Mouse (Mus musculus): ENCODE measurements at regions not wholly inside any gene's neighbourhood (a gene's known extent, or its start where the extent isn't known, plus 50 kb on each side); places are given as distances from the start of the nearest gene placed in this dataset.
A peak's percentile ranks its signal among the peaks of the same experiment; 100 is the strongest.

- DNase-seq = no peak
- 74% methylated on average over 3 of the region's 3 CpGs for WGBS
- TF ChIP-seq CTCF (IDR thresholded peaks at IDR 0.05; ENCODE audit: insufficient read depth, low read length) (no peak), POLR2A (IDR thresholded peaks at IDR 0.05; ENCODE audit: borderline replicate concordance, extremely low read depth, low read depth, low read length) (no peak)
- H3K4me1 ChIP-seq (ENCODE audit: control insufficient read depth, insufficient read depth, low read length) = no peaks in the 10 kb centered on the region
- no peak overlapping the region for H3K4me3 ChIP-seq (replicated peaks; ENCODE audit: extremely low read depth, low read depth, low read length)
Observed at GRCm38 (mm10) chr12:14415543-14416181, 263.8 kb upstream of the Fam84a start.

DNA sequence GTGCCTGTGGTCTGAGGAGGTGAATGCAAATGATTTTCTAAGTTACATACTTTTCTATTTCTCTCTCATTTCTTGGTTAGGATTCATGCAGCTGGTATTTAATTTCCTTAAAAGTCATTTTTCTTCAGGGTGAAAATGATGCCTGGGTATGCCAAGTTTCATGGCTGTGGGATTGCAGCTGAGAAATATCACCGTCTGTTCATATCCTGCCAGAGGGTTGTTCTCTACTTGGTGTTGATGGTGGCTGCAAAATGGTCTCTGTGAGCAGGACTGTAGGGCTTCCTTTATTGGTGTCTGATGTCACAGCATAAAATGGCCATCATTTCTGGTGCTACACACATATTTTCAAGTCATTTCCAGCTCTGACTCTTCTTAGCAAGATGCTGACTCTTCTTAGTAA, 259.2 kb upstream of the Fam84a start:
- H3K4me3 ChIP-seq (replicated peaks; ENCODE audit: extremely low read depth, low read depth, low read length) = no peak overlapping the region
- WGBS = 76% methylated on average over 1 of the region's 1 CpGs
- no peaks in the 10 kb centered on the region for H3K4me1 ChIP-seq (ENCODE audit: control insufficient read depth, insufficient read depth, low read length)
- no peak for DNase-seq
- TF ChIP-seq POLR2A (IDR thresholded peaks at IDR 0.05; ENCODE audit: borderline replicate concordance, extremely low read depth, low read depth, low read length) (no peak), CTCF (IDR thresholded peaks at IDR 0.05; ENCODE audit: insufficient read depth, low read length) (no peak)

DNA sequence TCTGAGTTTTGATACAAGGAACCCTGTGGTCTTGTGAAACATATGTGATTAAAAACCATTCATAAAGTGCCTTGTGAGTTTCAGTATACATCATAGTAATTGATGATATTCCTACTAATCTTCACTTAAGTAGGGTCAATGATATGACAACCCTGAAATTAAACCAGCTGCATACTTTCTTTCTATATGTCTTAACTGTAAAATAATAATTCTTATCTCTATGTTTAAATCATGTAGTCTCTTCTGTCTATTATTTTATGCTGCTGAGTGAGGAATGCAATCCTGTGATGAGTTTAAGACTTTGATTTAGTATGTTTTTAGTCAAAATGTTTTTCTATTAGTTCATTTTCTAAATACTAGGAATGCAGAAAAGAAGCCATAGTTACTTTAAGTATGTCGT, 253.9 kb upstream of the Fam84a start:
- DNase-seq = no peak

DNA sequence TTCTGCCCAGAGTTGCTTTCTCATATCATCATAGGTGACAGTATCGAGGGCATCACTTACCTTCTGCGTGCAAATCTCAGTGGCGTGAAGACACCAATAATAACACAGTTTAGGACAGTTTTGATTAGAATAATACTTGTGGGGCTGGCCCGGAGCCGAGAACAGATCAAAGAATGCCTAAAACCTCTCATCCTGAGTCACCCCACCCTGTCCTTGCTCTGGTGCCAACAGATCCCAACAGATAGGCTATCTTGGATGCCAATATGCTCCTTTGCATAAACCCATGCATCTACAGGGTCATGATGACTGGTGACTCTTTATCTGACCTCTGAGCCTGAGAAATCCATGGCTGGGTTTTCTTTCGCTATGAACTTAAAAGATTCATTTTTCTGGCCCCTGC, 224.4 kb upstream of the Fam84a start:
- no peak for TF ChIP-seq POLR2A (IDR thresholded peaks at IDR 0.05; ENCODE audit: borderline replicate concordance, extremely low read depth, low read depth, low read length)
- no peak for TF ChIP-seq CTCF (IDR thresholded peaks at IDR 0.05; ENCODE audit: insufficient read depth, low read length)
- Histone ChIP-seq H3K4me1 (ENCODE audit: control insufficient read depth, insufficient read depth, low read length) (no peaks in the 10 kb centered on the region), H3K4me3 (replicated peaks; ENCODE audit: extremely low read depth, low read depth, low read length) (no peak overlapping the region)
- WGBS = 77% methylated on average over 6 of the region's 6 CpGs
- no peak for DNase-seq

More for the DNA sequence above, 253.9 kb upstream of the Fam84a start:
- H3K4me1 ChIP-seq (ENCODE audit: control insufficient read depth, insufficient read depth, low read length) = no peaks in the 10 kb centered on the region
- no peak overlapping the region for H3K4me3 ChIP-seq (replicated peaks; ENCODE audit: extremely low read depth, low read depth, low read length)
- TF ChIP-seq POLR2A (IDR thresholded peaks at IDR 0.05; ENCODE audit: borderline replicate concordance, extremely low read depth, low read depth, low read length) (no peak), CTCF (IDR thresholded peaks at IDR 0.05; ENCODE audit: insufficient read depth, low read length) (no peak)
- 73% methylated on average over 1 of the region's 1 CpGs for WGBS

DNA sequence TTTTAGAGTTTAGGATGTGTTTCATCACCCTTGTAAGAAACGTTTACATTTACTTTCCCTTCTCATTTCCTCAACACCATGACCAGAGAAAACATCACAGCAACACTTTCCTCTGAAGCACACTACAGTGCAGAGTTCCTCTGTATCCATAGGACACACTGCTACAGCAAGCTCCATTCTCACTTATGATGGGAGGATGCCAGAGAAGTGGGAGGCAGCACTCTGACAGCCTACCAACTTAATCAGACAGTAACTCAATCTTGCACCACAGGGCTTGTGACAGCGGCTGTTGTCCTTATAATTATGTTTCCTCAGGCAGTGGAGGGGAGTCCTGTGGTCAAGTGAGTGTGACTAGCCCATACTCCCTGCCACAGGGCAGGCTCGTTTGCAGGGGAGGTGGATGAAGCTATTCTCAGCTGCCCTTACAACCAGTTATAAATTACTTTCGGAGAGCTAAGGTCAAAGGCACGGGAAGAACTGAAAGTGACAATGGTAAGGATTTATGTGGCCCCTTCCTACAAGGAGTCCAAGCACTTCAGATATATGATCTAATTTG, 186.5 kb upstream of the Fam84a start:
- Histone ChIP-seq H3K4me1 (ENCODE audit: control insufficient read depth, insufficient read depth, low read length) (no peaks in the 10 kb centered on the region), H3K4me3 (replicated peaks; ENCODE audit: extremely low read depth, low read depth, low read length) (no peak overlapping the region)
- WGBS = 37% methylated on average over 5 of the region's 5 CpGs
- no peak for DNase-seq
- TF ChIP-seq CTCF (IDR thresholded peaks at IDR 0.05; ENCODE audit: insufficient read depth, low read length) (no peak), POLR2A (IDR thresholded peaks at IDR 0.05; ENCODE audit: borderline replicate concordance, extremely low read depth, low read depth, low read length) (no peak)

GRCm38 (mm10) chr12:14337813-14338212, 186.0 kb upstream of the Fam84a start:
- DNase-seq = no peak
- H3K4me3 ChIP-seq (replicated peaks; ENCODE audit: extremely low read depth, low read depth, low read length) = no peak overlapping the region
- 74% methylated on average over 3 of the region's 3 CpGs for WGBS
- TF ChIP-seq CTCF (IDR thresholded peaks at IDR 0.05; ENCODE audit: insufficient read depth, low read length) (no peak), POLR2A (IDR thresholded peaks at IDR 0.05; ENCODE audit: borderline replicate concordance, extremely low read depth, low read depth, low read length) (no peak)
- no peaks in the 10 kb centered on the region for H3K4me1 ChIP-seq (ENCODE audit: control insufficient read depth, insufficient read depth, low read length)

- H3K4me1 ChIP-seq (ENCODE audit: control insufficient read depth, insufficient read depth, low read length) = no peaks in the 10 kb centered on the region
- TF ChIP-seq CTCF (IDR thresholded peaks at IDR 0.05; ENCODE audit: insufficient read depth, low read length) (no peak), POLR2A (IDR thresholded peaks at IDR 0.05; ENCODE audit: borderline replicate concordance, extremely low read depth, low read depth, low read length) (no peak)
- 72% methylated on average over 3 of the region's 3 CpGs for WGBS
- no peak overlapping the region for H3K4me3 ChIP-seq (replicated peaks; ENCODE audit: extremely low read depth, low read depth, low read length)
- no peak for DNase-seq
Observed at GRCm38 (mm10) chr12:14318693-14319092, 166.8 kb upstream of the Fam84a start.

- WGBS = 42% methylated on average over 2 of the region's 2 CpGs
- Histone ChIP-seq H3K4me3 (replicated peaks; ENCODE audit: extremely low read depth, low read depth, low read length) (no peak overlapping the region), H3K4me1 (ENCODE audit: control insufficient read depth, insufficient read depth, low read length) (no peaks in the 10 kb centered on the region)
- TF ChIP-seq CTCF (IDR thresholded peaks at IDR 0.05; ENCODE audit: insufficient read depth, low read length) (no peak), POLR2A (IDR thresholded peaks at IDR 0.05; ENCODE audit: borderline replicate concordance, extremely low read depth, low read depth, low read length) (no peak)
- no peak for DNase-seq
Observed at GRCm38 (mm10) chr12:14316392-14316791, 164.5 kb upstream of the Fam84a start.

DNA sequence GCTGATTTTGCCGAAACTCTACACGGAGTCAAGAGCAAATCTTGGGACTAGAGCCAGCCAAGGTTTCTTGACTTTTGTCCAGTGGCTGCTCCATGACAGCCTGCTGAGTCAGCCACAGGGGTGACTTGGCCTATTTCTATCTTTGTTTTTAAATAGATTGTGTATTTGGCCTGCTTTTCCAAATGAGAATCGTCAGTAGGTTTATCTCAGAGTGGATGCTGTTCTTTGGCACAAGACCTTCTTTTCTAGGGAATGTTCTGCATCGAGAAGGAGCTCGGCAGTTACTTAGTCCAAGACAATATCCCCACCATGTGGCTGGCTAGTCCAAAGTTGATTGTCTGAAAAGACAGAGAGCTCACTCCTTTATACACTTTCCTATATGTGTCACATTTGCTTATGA, 163.9 kb upstream of the Fam84a start:
- WGBS = 26% methylated on average over 5 of the region's 5 CpGs
- Histone ChIP-seq H3K4me3 (replicated peaks; ENCODE audit: extremely low read depth, low read depth, low read length) (no peak overlapping the region), H3K4me1 (ENCODE audit: control insufficient read depth, insufficient read depth, low read length) (no peaks in the 10 kb centered on the region)
- peak; percentile 14 for DNase-seq
- TF ChIP-seq POLR2A (IDR thresholded peaks at IDR 0.05; ENCODE audit: borderline replicate concordance, extremely low read depth, low read depth, low read length) (no peak), CTCF (IDR thresholded peaks at IDR 0.05; ENCODE audit: insufficient read depth, low read length) (no peak)

DNA sequence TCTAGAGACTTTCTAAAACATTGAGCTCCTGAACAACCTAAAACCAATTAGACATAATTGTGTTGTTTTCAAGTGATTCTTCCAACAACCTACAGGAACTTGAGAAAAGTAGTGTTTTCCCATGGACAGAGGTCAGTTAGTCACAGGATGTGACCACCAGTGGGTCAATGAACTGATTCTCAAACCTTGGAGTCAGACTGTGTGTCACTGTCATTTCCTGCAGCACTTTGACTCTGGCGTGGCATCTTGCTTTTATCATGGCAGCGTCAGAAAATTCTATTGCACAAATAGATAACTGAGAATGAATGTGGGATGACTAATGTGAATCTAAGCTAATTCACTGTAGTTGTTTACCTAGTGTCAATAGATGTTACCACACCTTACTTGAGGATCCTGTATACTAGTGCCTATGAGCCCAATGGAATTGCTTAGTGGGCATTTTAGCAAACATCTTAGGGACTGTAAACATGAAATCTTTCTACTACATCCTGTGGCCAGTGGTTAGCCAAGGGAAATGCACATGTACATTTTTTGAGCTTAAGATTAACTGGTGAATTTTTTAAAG, 150.6 kb upstream of the Fam84a start:
- no peaks in the 10 kb centered on the region; the same call in 1 of the 2 replicates for H3K4me1 ChIP-seq (ENCODE audit: control insufficient read depth, insufficient read depth, low read length)
- TF ChIP-seq CTCF (IDR thresholded peaks at IDR 0.05; ENCODE audit: insufficient read depth, low read length) = no peak
- TF ChIP-seq POLR2A (IDR thresholded peaks at IDR 0.05; ENCODE audit: borderline replicate concordance, extremely low read depth, low read depth, low read length) = no peak
- DNase-seq = no peak
- WGBS = 28% methylated on average over 2 of the region's 2 CpGs
- no peak overlapping the region for H3K4me3 ChIP-seq (replicated peaks; ENCODE audit: extremely low read depth, low read depth, low read length)
